Mouse (Mus musculus) forebrain, embryonic 14.5 days (tissue): Measurements from ENCODE around the gene Josd1. TPM values are rescaled to one million over a fixed set of nuclear protein-coding genes. Genes with fewer than 3 reads are reported as not detected.
A peak's percentile ranks its signal among the peaks of the same experiment; 100 is the strongest.

Experiments used
- ATAC-seq: fragments of 200-750 bp; cut with Nextera tagmentation; 2 replicates; pipeline ENCODE4 v1.8.0; 2017; ENCODE audit warnings: mild to moderate bottlenecking, moderate library complexity
- DNase-seq: peaks from one replicate; pipeline ENCODE4 v3.0.0-alpha.2; 2015; ENCODE audit warnings: low spot score
- H3K27ac ChIP-seq: fragments of 300-500 bp; sonication (generic); 2 replicates; pipeline ENCODE4 v1.5.1; 2014; ENCODE audit warnings: low read depth, mild to moderate bottlenecking, control low read depth, low read length, moderate library complexity
- H3K27me3 ChIP-seq: fragments of 300-500 bp; sonication (generic); replicated peaks from 2 replicates; pipeline ENCODE4 v1.6.1; 2014; ENCODE audit warnings: low read length, control low read depth, mixed read lengths; ENCODE audit not compliant: control insufficient read depth, insufficient read depth
- H3K36me3 ChIP-seq: fragments of 300-500 bp; sonication (generic); 2 replicates; pipeline ENCODE4 v1.6.1; 2014; ENCODE audit warnings: low read length, control low read depth; ENCODE audit not compliant: control insufficient read depth, insufficient read depth
- H3K4me1 ChIP-seq: fragments of 300-500 bp; sonication (generic); 2 replicates; pipeline ENCODE4 v1.6.1; 2014; ENCODE audit warnings: antibody characterized with exemption, low read length, control low read depth; ENCODE audit not compliant: control insufficient read depth, insufficient read depth
- H3K4me2 ChIP-seq: fragments of 300-500 bp; sonication (generic); 2 replicates; pipeline ENCODE4 v1.6.1; 2014; ENCODE audit warnings: mild to moderate bottlenecking, control low read depth, low read length
- H3K4me3 ChIP-seq: fragments of 300-500 bp; sonication (generic); 2 replicates; pipeline ENCODE4 v1.5.1; 2014; ENCODE audit warnings: low read depth, low read length, control low read depth
- H3K9ac ChIP-seq: fragments of 300-500 bp; sonication (generic); 2 replicates; pipeline ENCODE4 v1.6.1; 2014; ENCODE audit warnings: mild to moderate bottlenecking, low read length, control low read depth, moderate library complexity
- H3K9me3 ChIP-seq: fragments of 300-500 bp; sonication (generic); replicated peaks from 2 replicates; pipeline ENCODE4 v1.6.1; 2016; ENCODE audit warnings: low read length, control low read depth, mixed read lengths; ENCODE audit not compliant: control insufficient read depth
- WGBS: fragments of 180-500 bp; shearing (Covaris S2); extraction: QIAGEN DNeasy Blood & Tissue Kit; methylation state at CpG from one replicate; pipeline ENCODE4 v1.1.7; 2014; 5-methylcytosine and 5-hydroxymethylcytosine counted together
- polyA plus RNA-seq: library from polyadenylated mRNA; unstranded; fragments of >200 nt; fragmentation: Nextera tagmentation; extraction: Ambion mirVana; gene quantifications from 2 replicates; pipeline ENCODE4 v1.2.1, GENCODE M21; 2014

Gene Josd1
- polyA plus RNA-seq, 1 experiment from 2014 or later: 15.2 TPM

DNA sequence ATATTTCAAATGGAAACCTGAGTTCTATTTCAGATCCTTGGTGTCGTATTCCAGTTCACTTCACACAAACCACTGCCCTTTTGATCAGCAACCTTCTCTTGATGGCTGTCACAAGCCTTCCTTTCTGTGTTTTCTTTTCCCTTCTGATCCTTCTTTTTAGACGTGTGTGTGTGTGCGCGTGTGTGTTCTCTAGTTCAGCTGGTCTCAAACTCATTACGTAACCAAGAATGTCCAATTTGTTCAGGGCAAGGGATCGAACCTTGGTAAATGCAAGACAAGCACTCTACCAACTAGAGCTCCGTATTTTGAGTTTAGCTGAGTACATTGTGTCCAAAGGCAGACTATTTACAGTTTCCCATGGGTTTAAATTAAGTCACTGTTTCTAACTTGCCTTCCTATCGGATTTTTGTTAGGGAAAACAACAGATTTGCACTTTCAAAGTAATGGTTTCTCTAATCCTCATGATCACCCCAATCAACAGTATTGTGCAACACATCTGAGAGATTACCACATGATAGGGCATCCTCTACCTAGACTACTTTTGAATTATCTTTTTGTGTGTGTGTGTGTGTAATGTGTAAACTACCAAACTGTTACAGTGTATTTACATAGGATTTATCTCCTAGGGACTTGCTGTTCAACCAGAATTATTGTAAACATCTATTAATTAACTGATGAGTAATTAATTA is 693 bp upstream of the Josd1 start:
- Histone ChIP-seq H3K4me3 (peak overlapping the region; percentile 95), H3K27ac (peak overlapping the region; percentile 90), H3K9ac (peak overlapping the region; percentile 90; the same call in 1 of the 2 replicates), H3K27me3 (no peaks in the 10 kb centered on the region), H3K36me3 (no peaks in the 10 kb centered on the region), H3K4me2 (peak overlapping the region; percentile 63), H3K4me1 (peaks cover 56% of the 10 kb centered on the region), H3K9me3 (no peaks in the 10 kb centered on the region)
- 2% methylated on average over 8 of the region's 8 CpGs for WGBS
- ATAC-seq (no peak), DNase-seq (no peak)

DNA sequence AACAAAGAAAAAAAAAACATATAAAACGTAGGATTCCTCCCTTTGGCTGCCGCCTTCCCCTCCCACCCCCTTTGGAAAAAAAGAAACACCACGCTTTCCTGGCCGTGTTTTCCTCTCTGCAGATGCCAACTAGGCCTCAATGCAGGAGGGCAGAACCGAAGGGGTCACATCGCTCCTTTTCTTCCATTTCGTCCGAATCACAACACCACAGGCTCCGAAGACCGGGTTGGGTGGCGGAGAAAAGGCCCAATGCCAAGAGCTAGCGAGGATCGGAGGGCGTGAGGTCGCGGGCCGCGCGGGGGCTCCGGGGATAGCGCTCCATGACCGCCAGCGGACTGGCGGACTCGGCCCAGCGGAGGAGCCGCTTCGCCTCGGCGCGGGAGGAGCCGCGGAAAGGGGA is 544 bp downstream of the Josd1 start:
- under 1% methylated on average over 29 of the region's 33 CpGs for WGBS
- peak overlapping the region; percentile 95 for H3K4me3 ChIP-seq
- peak overlapping the region; percentile 63 for H3K4me2 ChIP-seq
- DNase-seq (peak; percentile 22), ATAC-seq (no peak)
- peak overlapping the region; percentile 90 for H3K9ac ChIP-seq
- peak overlapping the region; percentile 90 for H3K27ac ChIP-seq
- no peaks in the 10 kb centered on the region for H3K27me3 ChIP-seq
- no peaks in the 10 kb centered on the region for H3K9me3 ChIP-seq
- H3K4me1 ChIP-seq: peaks cover 53% of the 10 kb centered on the region
- no peaks in the 10 kb centered on the region for H3K36me3 ChIP-seq

DNA sequence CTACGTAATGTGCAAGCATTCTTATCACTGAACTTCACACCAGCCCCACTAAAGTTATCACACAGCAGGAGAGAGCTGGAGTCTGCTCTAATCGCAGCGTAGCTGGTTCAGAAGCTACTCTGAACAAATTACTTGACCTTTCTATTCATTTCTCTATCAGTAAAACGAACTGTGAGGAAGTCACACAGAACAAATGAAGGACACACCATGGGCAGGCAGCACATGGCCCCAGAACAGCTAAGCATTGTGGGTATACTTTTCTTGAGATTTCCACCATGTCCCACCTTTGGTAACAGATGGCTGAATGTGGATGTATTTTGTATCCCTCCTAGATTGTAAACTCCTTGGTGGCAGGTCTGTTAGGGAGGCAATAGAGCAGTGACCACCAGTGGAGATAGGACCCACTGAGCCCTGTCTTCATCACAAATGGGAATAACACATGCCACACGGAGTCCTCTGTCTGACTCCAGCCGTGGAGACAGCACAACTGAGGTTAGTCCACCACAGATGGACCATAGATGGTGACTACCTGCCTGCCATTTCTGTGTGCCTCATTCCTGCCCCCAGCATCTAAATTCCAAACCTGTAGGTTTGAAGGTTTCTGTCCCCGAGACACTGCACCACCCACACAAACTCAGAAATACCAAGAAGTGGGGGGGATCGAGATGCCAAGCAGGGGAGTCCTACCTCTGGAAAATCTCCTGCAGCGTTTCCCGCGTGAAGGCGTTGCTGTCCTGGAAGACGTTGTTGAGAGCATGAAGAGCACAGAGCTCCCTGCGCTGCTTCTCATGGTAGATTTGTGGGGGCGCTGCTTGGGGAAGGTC is 1.5 kb downstream of the Josd1 start:
- no peak for ATAC-seq
- Histone ChIP-seq H3K27ac (no peak overlapping the region), H3K4me1 (peaks cover 44% of the 10 kb centered on the region), H3K9ac (peak overlapping the region; percentile 90), H3K4me2 (peak overlapping the region; percentile 63), H3K9me3 (no peaks in the 10 kb centered on the region), H3K4me3 (peak overlapping the region; percentile 95), H3K36me3 (no peaks in the 10 kb centered on the region), H3K27me3 (no peaks in the 10 kb centered on the region)
- no peak for DNase-seq
- 17% methylated on average over 15 of the region's 15 CpGs for WGBS

- H3K36me3 ChIP-seq: no peaks in the 10 kb centered on the region
- H3K4me1 ChIP-seq: peaks cover 44% of the 10 kb centered on the region
- no peak for ATAC-seq
- H3K4me2 ChIP-seq: peak overlapping the region; percentile 63
- no peak overlapping the region for H3K27ac ChIP-seq
- WGBS: 54% methylated on average over 6 of the region's 6 CpGs
- peak overlapping the region; percentile 95 for H3K4me3 ChIP-seq
- DNase-seq: no peak
- H3K9ac ChIP-seq: peak overlapping the region; percentile 90
- H3K9me3 ChIP-seq: no peaks in the 10 kb centered on the region
- H3K27me3 ChIP-seq: no peaks in the 10 kb centered on the region
These were observed 2.5 kb downstream of the Josd1 start for GRCm38 (mm10) chr15:79685141-79685641.

GRCm38 (mm10) chr15:79684616-79685015 is 3.1 kb downstream of the Josd1 start:
- no peak for DNase-seq
- Histone ChIP-seq H3K9ac (peak overlapping the region; percentile 90), H3K9me3 (no peaks in the 10 kb centered on the region), H3K4me2 (peak overlapping the region; percentile 63), H3K4me3 (peak overlapping the region; percentile 95), H3K4me1 (peaks cover 40% of the 10 kb centered on the region), H3K36me3 (0 out of 2 replicates have a peak, but pooled peaks cover under 1% of the 10 kb centered on the region), H3K27ac (no peak overlapping the region), H3K27me3 (no peaks in the 10 kb centered on the region)
- WGBS: 65% methylated on average over 6 of the region's 6 CpGs
- no peak for ATAC-seq

DNA sequence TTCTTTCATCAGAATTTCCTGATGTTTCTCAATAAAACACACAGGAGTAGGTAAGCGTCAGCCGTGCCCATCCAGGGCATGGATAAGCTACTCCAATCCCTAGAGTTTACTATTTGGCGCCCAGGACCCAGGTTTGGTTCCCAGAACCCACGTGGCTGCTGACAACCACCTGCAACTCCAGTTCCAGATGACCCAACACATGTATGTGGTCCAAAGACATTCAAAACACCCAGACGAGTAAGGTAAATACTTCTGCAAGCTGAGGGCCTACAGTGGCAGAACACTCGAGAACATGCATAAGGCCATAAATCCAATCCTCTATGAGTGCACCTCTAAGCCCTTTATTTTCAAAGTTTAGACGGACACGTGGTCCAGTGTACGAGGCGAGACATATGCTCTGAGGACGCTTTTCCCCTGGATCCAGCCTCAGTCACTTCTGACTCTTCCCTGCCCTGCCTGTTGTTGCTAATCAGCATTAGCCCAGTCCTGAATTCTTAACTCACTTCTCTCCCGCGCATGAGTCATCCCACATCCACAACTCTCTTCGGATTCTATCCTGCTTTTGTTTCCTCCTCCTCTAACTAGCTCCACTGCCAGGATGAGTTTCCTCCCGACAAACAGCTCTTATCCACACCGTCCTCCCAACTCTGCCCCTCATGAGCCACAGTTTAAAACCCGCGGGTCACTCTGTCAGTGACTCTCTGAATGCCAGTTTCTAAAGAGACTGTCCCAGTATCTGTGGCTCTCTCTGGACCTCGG is 3.8 kb downstream of the Josd1 start:
- peak overlapping the region; percentile 90 for H3K9ac ChIP-seq
- H3K9me3 ChIP-seq: no peaks in the 10 kb centered on the region
- DNase-seq (no peak), ATAC-seq (no peak)
- H3K27ac ChIP-seq: no peak overlapping the region
- 76% methylated on average over 19 of the region's 19 CpGs for WGBS
- peak overlapping the region; percentile 95 for H3K4me3 ChIP-seq
- H3K36me3 ChIP-seq: 0 out of 2 replicates have a peak, but pooled peaks cover 4% of the 10 kb centered on the region
- H3K4me1 ChIP-seq: peaks cover 39% of the 10 kb centered on the region
- H3K27me3 ChIP-seq: no peaks in the 10 kb centered on the region
- peak overlapping the region; percentile 63 for H3K4me2 ChIP-seq

GRCm38 (mm10) chr15:79683146-79683545 is 4.6 kb downstream of the Josd1 start:
- Histone ChIP-seq H3K9ac (no peak overlapping the region), H3K4me3 (no peak overlapping the region), H3K36me3 (peaks cover 4% of the 10 kb centered on the region; the same call in 1 of the 2 replicates), H3K4me1 (peaks cover 34% of the 10 kb centered on the region), H3K9me3 (no peaks in the 10 kb centered on the region), H3K27ac (no peak overlapping the region), H3K27me3 (no peaks in the 10 kb centered on the region), H3K4me2 (0 out of 2 replicates have a peak overlapping the region, but pooled peaks have one; percentile 12)
- 93% methylated on average over 6 of the region's 6 CpGs for WGBS
- DNase-seq (no peak), ATAC-seq (no peak)

DNA sequence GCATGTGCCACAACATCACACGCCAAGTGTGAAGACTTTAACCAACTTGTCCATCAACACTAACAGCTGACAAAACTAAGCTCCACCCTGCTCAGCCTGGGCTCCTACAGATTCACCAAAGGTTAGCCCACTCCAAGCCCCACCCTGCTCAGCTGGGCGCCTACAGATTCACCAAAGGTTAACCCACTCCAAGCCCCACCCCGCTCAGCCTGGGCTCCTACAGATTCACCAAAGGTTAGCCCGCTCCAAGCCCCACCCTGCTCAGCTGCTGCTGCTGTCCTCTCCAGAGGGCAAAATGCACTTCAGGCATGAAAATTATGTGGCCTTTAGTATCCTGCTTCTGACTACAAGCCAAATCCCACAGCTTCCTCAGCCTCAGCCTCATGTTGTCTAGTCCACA is 5.7 kb downstream of the Josd1 start:
- H3K4me3 ChIP-seq: no peak overlapping the region
- 91% methylated on average over 4 of the region's 4 CpGs for WGBS
- no peak for DNase-seq
- H3K27me3 ChIP-seq: no peaks in the 10 kb centered on the region
- H3K36me3 ChIP-seq: peaks cover 14% of the 10 kb centered on the region
- ATAC-seq: no peak
- H3K4me2 ChIP-seq: no peak overlapping the region
- H3K9me3 ChIP-seq: no peaks in the 10 kb centered on the region
- no peak overlapping the region for H3K9ac ChIP-seq
- H3K4me1 ChIP-seq: peaks cover 34% of the 10 kb centered on the region
- no peak overlapping the region for H3K27ac ChIP-seq
